Mouse (Mus musculus): ENCODE measurements at regions not wholly inside any gene's neighbourhood (a gene's known extent, or its start where the extent isn't known, plus 50 kb on each side); places are given as distances from the start of the nearest gene placed in this dataset.

DNA sequence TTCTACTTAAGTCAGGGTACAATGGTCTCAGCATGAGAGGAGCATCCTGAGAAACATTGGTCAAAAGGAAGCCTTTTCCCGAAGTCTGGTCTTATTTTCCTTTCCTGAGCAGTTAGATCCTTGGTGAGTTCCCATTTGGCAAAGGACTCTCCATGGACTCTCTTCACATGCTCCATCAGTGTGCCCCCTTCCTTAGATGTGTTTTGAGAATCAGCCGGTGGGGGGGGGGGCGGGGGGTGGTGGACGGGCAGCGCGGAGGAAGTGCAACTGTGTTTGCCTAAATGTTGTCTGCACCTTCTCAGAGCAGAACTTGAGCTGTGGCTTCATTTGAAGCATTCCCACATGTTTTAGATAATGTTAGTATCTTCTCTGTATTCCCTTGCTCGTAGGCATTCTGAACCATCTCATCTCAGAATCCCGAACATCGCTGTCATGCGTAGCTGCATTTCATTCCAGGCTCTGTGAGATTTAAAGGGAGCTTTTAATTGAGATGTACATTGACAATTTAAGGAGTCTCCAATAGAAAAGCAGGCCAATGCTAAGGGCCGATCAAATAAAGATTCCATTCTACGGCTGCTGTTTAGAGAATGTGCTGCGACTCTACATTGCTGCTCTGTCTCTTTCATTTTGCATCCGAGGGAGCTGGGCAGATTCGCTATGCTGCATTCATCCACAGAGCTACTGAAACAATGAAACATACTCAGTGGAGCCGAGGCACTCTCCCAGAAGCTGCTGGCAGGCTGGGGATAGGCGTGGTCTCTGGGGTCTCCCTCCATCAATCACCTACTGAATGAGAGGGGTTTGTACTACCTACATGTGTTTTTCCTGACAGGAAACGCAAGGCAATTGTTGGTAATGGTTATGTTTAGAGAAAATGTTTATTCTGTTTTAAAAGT, 92.9 kb downstream of the Pax1 start:
- TF ChIP-seq POLR2A (IDR thresholded peaks at IDR 0.05; ENCODE audit: extremely low read depth, insufficient read depth, low read length) (no peak), CTCF (IDR thresholded peaks at IDR 0.05; ENCODE audit: low read depth, low read length) (no peak)

All from liver, adult 2 months (tissue).